Mouse (Mus musculus): ENCODE data around the gene Rnf8. TPM values are rescaled to one million over a fixed set of nuclear protein-coding genes. Genes with fewer than 3 reads are reported as not detected.

The Rnf8 gene
- polyA plus RNA-seq (2012; rRNA removed): 23.4 and 26.8 TPM in 2 replicates

GRCm38 (mm10) chr17:29614115-29615023 lies at the start of gene Rnf8, which contains the start of gene Gm28043:
Gene Rnf8, plus strand, starts transcription at chr17:29614790.
Gene Gm28043, plus strand, starts transcription at chr17:29614876.

GRCm38 (mm10) chr17:29660076-29660761 lies 45.6 kb downstream of the Rnf8 start, which contains the start of gene Cmtr1:
Gene Cmtr1, plus strand, starts transcription at chr17:29660595.

Other genes starting within 250 kb of the Rnf8 start
- 22.6 and 27.9 TPM in 2 replicates for gene Pim1, start 124.0 kb upstream of the Rnf8 start, polyA plus RNA-seq (2012; rRNA removed)
- gene Gm17657, start 65.2 kb upstream of the Rnf8 start, polyA plus RNA-seq (2012; rRNA removed): not detected in 2 replicates
- 21.0 and 22.1 TPM in 2 replicates for gene Tbc1d22b, start 65.0 kb upstream of the Rnf8 start, polyA plus RNA-seq (2012; rRNA removed)
- gene Tmem217, start 62.4 kb upstream of the Rnf8 start, polyA plus RNA-seq (2012; rRNA removed): not detected in 2 replicates
- 0.47 and 0.59 TPM in 2 replicates for gene Gm28043, start 86 bp downstream of the Rnf8 start, polyA plus RNA-seq (2012; rRNA removed)
- 15.9 and 17.6 TPM in 2 replicates for gene Cmtr1, start 45.8 kb downstream of the Rnf8 start, polyA plus RNA-seq (2012; rRNA removed)
- 5.3 and 5.7 TPM in 2 replicates for gene Ccdc167, start 102.3 kb downstream of the Rnf8 start, polyA plus RNA-seq (2012; rRNA removed)

All from colon, adult 2 months (tissue).